Mouse (Mus musculus) E14TG2a.4 (cell line): ENCODE data around the gene Tdrd1.

ENCODE experiments used
- CTCF ChIP-seq: conservative IDR thresholded peaks from 2 replicates; pipeline ENCODE4 v1.5.1; 2014; ENCODE audit warnings: low read length
- NANOG ChIP-seq: IDR thresholded peaks from 2 replicates; pipeline ENCODE4 v1.6.1; 2014; ENCODE audit warnings: borderline replicate concordance, low read length, mixed read lengths
- POU5F1 ChIP-seq: IDR thresholded peaks from 2 replicates; pipeline ENCODE4 v1.6.1; 2014; ENCODE audit warnings: low read length, borderline replicate concordance

- TF ChIP-seq CTCF, result no peak
- no peak for TF ChIP-seq NANOG
- no peak for TF ChIP-seq POU5F1
These were observed 48.0 kb downstream of the Tdrd1 start, which contains the start of gene Vwa2 for GRCm38 (mm10) chr19:56873816-56874600.
